Mouse (Mus musculus) G1E (cell line): Measurements from ENCODE around the gene Notch2. TPM values are rescaled to one million over a fixed set of nuclear protein-coding genes. Genes with fewer than 3 reads are reported as not detected.

Experiments
- ATAC-seq: 2 replicates; pipeline ENCODE4 v1.8.0; 2016; ENCODE audit warnings: mild to moderate bottlenecking; ENCODE audit not compliant: insufficient number of reproducible peaks, poor library complexity, low FRiP score, severe bottlenecking; ENCODE audit errors: extremely low read depth
- DNase-seq: peaks from one replicate; pipeline ENCODE4 v3.0.0; 2012; ENCODE audit warnings: low spot score
- H3K27me3 ChIP-seq: 2 replicates; pipeline ENCODE4 v1.6.1; 2012; ENCODE audit warnings: mild to moderate bottlenecking, low read length, inconsistent platforms; ENCODE audit not compliant: insufficient read depth
- H3K36me3 ChIP-seq: replicated peaks from 2 replicates; pipeline ENCODE3; 2012; ENCODE audit warnings: mild to moderate bottlenecking, inconsistent platforms
- H3K4me1 ChIP-seq: 2 replicates; pipeline ENCODE4 v1.6.1; 2012; ENCODE audit warnings: low read depth, low read length, inconsistent platforms, mixed read lengths; ENCODE audit not compliant: insufficient read depth
- H3K4me3 ChIP-seq: 2 replicates; pipeline ENCODE4 v1.5.1; 2012; ENCODE audit warnings: low read depth, mild to moderate bottlenecking, inconsistent platforms, low read length, moderate library complexity, mixed read lengths
- H3K9me3 ChIP-seq: replicated peaks from 2 replicates; pipeline ENCODE4 v1.6.1; 2012; ENCODE audit warnings: inconsistent platforms
- CTCF ChIP-seq: IDR thresholded peaks from 2 replicates; pipeline ENCODE4 v1.5.1; 2012; ENCODE audit warnings: low read depth, low read length, inconsistent platforms, mixed read lengths
- GATA1 ChIP-seq: IDR thresholded peaks from 2 replicates; pipeline ENCODE4 v1.6.1; 2012; ENCODE audit warnings: borderline replicate concordance, low read length, inconsistent platforms, mixed read lengths
- GATA2 ChIP-seq: IDR thresholded peaks from 2 replicates; pipeline ENCODE4 v1.6.1; 2012; ENCODE audit warnings: low read depth, low read length, inconsistent platforms, borderline replicate concordance
- POLR2AphosphoS5 ChIP-seq: IDR thresholded peaks from 2 replicates; pipeline ENCODE4 v1.6.1; 2012; ENCODE audit warnings: low read depth, low read length, inconsistent platforms; ENCODE audit not compliant: insufficient replicate concordance
- TAL1 ChIP-seq: conservative IDR thresholded peaks from 2 replicates; pipeline ENCODE4 v1.6.1; 2012; ENCODE audit warnings: low read depth, low read length, inconsistent platforms, mixed read lengths
- polyA plus RNA-seq: library from polyadenylated mRNA; stranded (reverse); fragments of >175 nt; gene quantifications from 2 replicates; pipeline ENCODE4 v1.2.3, GENCODE M21; 2012
- total RNA-seq, 2 experiments: library from RNA; stranded (forward) in 1 of 2; stranded (reverse) in 1 of 2; fragments of 200-1000 nt in 1 of 2; fragments of >200 nt in 1 of 2; fragmentation: Nextera tagmentation in 1 of 2; gene quantifications; 2 replicates each; pipeline ENCODE4 v1.2.3; 2014 to 2017

Notch2 gene
- total and polyA plus RNA-seq, 3 experiments: under 0.01 TPM; not detected in 2

DNA sequence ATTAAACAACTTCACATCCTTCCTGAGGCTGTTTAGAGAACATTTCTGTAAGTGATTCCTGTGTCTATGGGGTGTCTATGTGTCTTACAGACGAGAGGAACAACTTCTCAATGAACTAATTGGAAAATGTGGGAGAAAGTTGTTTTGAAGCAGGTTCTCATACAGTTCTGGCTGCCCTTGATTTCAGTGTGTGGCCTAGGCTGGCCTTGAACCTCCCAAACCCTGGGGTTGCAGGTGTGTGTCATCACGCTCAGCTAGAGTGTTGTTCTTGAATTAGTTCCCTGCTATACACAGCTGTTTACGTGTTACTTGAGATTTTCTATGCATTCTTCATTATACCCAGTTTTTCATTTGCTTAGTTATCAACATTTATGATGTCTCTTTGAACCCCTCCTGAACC, 56.5 kb downstream of the Notch2 start:
- Histone ChIP-seq H3K9me3 (peaks cover 59% of the 10 kb centered on the region), H3K27me3 (no peaks in the 10 kb centered on the region), H3K4me3 (no peak overlapping the region), H3K4me1 (no peaks in the 10 kb centered on the region), H3K36me3 (no peaks in the 10 kb centered on the region)
- no peak for TF ChIP-seq TAL1
- no peak for TF ChIP-seq GATA1
- TF ChIP-seq GATA2: no peak
- no peak for TF ChIP-seq POLR2AphosphoS5
- TF ChIP-seq CTCF: no peak
- DNase-seq (no peak), ATAC-seq (no peak)

DNA sequence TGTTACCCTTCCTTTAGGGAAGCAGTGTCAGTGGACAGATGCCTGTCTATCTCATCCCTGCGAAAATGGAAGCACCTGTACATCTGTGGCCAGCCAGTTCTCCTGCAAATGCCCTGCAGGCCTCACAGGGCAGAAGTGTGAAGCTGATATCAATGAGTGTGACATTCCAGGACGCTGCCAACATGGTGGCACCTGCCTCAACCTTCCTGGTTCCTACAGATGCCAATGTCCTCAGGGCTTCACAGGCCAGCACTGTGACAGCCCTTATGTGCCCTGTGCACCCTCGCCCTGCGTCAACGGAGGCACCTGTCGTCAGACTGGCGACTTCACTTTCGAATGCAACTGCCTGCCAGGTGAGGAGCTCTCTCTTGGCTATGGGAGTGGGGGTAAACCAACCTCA, 59.2 kb downstream of the Notch2 start:
- peaks cover 67% of the 10 kb centered on the region for H3K9me3 ChIP-seq
- no peak for DNase-seq
- H3K27me3 ChIP-seq: no peaks in the 10 kb centered on the region
- no peak for ATAC-seq
- TF ChIP-seq GATA1: no peak
- TF ChIP-seq CTCF: no peak
- no peak for TF ChIP-seq GATA2
- no peak for TF ChIP-seq TAL1
- no peak overlapping the region for H3K4me3 ChIP-seq
- no peaks in the 10 kb centered on the region for H3K36me3 ChIP-seq
- H3K4me1 ChIP-seq: no peaks in the 10 kb centered on the region

DNA sequence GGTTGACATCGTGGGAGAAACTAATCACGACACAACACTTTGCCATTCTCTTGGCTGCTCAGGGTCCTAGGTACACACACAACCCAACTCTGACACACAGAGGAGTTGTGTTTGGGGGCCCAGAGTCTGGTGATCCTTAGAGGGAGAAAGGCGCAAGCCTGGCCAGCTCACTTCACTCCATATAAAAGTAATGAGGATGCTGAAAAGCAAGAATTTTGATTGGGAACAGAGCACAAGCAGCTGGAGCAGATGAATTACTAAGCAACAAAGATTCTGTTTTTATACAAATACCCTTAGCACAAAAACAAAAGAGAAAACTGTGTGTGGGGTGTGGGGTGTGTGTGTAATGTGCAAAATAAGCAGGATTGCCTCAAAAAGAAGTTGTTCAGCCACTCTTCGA, 60.2 kb downstream of the Notch2 start:
- ATAC-seq: no peak
- Histone ChIP-seq H3K9me3 (peaks cover 67% of the 10 kb centered on the region), H3K27me3 (no peaks in the 10 kb centered on the region), H3K4me1 (no peaks in the 10 kb centered on the region), H3K4me3 (no peak overlapping the region), H3K36me3 (no peaks in the 10 kb centered on the region)
- no peak for DNase-seq
- TF ChIP-seq GATA2 (no peak), POLR2AphosphoS5 (no peak), GATA1 (no peak), TAL1 (no peak), CTCF (no peak)

DNA sequence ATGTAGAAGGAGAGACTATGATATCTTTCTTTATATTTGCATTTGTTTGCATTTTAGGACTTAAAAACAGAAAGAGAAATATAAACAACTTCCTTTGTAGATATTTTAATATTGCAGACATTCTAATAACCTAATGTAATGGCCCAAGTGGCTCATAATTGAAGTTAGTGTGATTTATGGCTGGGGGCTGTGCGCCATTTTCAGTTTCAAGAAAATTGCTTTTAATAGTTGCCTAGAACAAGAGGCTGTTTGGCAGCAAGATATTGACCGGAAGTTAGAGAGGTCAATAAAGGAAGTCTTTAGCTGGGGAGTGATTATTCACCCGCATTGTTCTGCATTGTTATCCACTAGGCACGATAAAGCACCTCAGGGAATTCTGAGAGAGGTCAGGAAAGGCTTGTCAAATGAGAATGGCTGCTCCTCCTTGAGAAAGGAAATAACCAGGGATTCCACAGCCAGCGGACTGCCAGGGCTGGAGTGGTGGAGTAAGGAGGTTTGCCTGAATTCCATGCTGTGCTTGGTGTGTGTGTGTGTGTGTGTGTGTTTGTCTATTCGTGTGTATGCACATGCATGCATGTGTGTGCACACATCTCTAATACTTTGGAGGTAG, 61.4 kb downstream of the Notch2 start:
- H3K36me3 ChIP-seq: no peaks in the 10 kb centered on the region
- H3K9me3 ChIP-seq: peaks cover 59% of the 10 kb centered on the region
- no peak for ATAC-seq

DNA sequence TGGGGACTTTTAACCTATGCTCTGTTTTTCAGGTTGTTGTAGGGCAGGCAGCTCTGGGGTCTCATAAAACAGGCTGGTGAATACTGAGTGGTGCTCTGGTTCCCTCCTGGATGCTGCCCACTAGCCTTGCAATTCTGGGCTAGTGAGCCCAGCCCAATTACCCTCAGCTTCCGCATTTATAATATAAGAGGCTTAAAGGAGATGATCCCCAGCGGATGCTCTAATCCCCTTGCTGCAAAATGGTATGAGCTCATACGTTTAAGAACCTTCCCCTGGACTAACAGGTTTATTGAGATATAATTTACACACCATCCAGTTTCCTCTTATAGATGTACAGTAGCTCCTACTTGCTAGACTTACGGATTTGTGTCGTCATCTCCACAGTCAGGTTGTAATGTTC, 64.5 kb downstream of the Notch2 start:
- H3K27me3 ChIP-seq: no peaks in the 10 kb centered on the region
- H3K4me3 ChIP-seq: no peak overlapping the region
- ATAC-seq: no peak
- H3K9me3 ChIP-seq: peaks cover 54% of the 10 kb centered on the region
- TF ChIP-seq POLR2AphosphoS5 (no peak), TAL1 (no peak), CTCF (no peak), GATA2 (no peak), GATA1 (no peak)
- no peaks in the 10 kb centered on the region for H3K36me3 ChIP-seq
- DNase-seq: no peak
- no peaks in the 10 kb centered on the region for H3K4me1 ChIP-seq

More for the DNA sequence above, 61.4 kb downstream of the Notch2 start:
- no peak for DNase-seq
- Histone ChIP-seq H3K4me1 (no peaks in the 10 kb centered on the region), H3K4me3 (no peak overlapping the region), H3K27me3 (no peaks in the 10 kb centered on the region)
- TF ChIP-seq POLR2AphosphoS5 (no peak), GATA2 (no peak), CTCF (no peak), TAL1 (no peak), GATA1 (no peak)

DNA sequence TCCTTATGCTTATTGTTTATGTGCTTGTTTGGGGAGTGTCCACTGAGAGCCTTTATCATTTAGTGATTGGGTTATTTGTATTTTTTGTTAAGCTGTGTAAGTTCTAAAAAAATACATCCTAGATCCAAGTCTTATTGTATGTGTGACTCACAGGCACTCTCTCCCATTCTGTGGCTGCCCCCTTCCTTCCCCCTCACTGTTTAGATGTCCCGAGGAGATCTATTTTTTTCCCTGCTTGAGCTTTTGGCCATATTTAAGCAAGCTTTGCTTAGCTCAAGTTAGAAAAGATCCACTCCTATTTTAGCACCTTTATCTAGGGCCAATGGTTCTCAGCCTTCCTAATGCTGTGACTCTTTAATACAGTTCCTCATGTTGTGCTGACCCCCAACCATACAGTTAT, 65.5 kb downstream of the Notch2 start:
- Histone ChIP-seq H3K9me3 (peaks cover 55% of the 10 kb centered on the region), H3K27me3 (no peaks in the 10 kb centered on the region), H3K4me1 (no peaks in the 10 kb centered on the region), H3K4me3 (no peak overlapping the region), H3K36me3 (no peaks in the 10 kb centered on the region)
- DNase-seq (no peak), ATAC-seq (no peak)
- TF ChIP-seq GATA1: no peak
- no peak for TF ChIP-seq GATA2
- TF ChIP-seq CTCF: no peak
- TF ChIP-seq TAL1: no peak
- TF ChIP-seq POLR2AphosphoS5: no peak
